Mouse (Mus musculus) thymus, postnatal 25 days (tissue): ENCODE measurements around the gene Snd1.

Experiments used
- DNase-seq: peaks from one replicate; pipeline ENCODE4 v3.0.0; 2022

Gene Snd1

GRCm38 (mm10) chr6:28819509-28820358 lies 344.8 kb downstream of the Snd1 start:
- no peak for DNase-seq

GRCm38 (mm10) chr6:28822296-28822695 lies 347.4 kb downstream of the Snd1 start:
- DNase-seq: no peak

GRCm38 (mm10) chr6:28823375-28823774 lies 348.4 kb downstream of the Snd1 start:
- no peak for DNase-seq

GRCm38 (mm10) chr6:28823802-28824201 lies 348.9 kb downstream of the Snd1 start:
- DNase-seq: no peak

- DNase-seq: no peak
Observed at GRCm38 (mm10) chr6:28825894-28826293, 351.0 kb downstream of the Snd1 start.

GRCm38 (mm10) chr6:28826689-28827389 lies 351.9 kb downstream of the Snd1 start:
- DNase-seq: no peak

GRCm38 (mm10) chr6:28827565-28827964 lies 352.6 kb downstream of the Snd1 start:
- DNase-seq: no peak

DNA sequence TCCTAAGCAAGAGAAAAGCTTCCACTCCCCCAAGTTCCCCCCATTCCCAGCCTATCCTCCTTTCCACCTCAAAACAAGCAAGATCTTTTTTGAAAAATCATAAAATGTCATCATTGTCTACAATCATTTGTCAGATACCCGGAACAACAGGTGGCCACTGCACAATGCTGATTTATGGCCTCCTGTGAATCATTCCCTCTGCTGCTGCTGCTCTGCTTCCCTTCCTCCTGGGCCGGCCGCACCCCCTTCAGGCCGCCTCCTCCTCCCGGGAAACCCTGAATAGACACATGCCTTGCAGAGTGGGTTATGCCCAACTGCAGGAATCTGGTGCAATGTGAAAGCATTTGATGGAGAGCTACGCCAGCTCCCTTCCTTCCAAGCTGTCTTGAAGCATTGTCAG lies 353.7 kb downstream of the Snd1 start:
- DNase-seq: no peak

DNA sequence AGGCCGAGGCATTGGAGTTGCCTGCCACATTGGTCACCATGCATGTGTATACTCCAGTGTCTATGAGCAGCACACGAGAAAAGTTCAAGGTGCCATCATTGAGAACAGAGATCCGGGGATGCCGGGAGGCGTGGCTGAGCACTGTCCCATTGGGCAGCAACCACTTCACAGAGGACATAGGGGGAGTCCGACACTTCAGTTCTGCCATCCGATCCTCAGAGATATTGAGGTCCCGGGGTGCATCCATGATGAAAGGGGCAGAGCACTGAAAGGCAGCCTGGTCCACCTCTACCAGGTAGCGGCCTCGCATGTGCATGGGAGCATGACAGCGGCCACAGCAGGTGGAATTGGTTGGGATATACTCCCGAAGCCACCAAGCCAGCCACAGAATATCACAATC lies 355.4 kb downstream of the Snd1 start:
- no peak for DNase-seq

DNA sequence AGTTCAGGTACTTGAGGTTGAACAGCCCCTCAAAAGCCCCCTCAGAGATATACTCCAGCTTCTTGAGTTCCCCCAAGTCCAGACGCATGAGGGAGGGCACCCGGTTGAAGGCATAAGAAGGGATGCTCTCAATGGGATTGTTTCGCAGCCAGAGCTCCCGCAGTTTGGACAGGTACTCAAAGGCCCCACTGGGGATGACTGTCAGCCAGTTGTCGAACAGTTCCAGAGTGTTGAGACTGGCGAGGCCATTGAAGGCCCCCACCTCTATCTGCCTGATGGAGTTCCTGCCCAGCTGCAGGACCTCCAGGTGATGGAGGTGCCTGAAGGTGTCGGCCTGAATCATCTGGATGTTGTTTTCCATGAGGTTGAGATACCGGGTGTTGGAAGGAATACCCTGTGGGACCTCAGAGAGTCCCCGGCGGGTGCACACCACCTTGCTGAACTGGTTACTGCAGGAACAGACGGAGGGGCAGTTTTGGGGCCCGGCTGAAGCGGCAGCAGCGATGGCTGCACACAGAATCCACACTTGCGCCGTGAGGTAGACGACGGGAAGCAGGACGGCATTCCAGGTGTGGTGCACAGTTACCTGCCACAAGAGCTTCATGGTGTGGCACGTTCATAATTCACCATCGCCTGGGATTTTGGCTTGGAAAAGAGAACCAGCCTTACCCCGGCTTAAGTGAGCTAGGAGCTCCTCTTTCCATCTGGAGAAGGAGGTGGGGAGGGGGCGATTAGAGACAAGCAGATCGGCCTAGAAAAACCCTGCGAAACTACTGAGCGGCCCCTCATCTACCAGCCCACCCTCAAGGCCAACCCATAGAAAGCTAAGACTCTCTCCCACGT lies 356.3 kb downstream of the Snd1 start, which contains the start of gene Lrrc4:
Gene Lrrc4 (minus strand): TSS at position 737 of the 843 bp plus-strand sequence.
- DNase-seq: no peak

DNA sequence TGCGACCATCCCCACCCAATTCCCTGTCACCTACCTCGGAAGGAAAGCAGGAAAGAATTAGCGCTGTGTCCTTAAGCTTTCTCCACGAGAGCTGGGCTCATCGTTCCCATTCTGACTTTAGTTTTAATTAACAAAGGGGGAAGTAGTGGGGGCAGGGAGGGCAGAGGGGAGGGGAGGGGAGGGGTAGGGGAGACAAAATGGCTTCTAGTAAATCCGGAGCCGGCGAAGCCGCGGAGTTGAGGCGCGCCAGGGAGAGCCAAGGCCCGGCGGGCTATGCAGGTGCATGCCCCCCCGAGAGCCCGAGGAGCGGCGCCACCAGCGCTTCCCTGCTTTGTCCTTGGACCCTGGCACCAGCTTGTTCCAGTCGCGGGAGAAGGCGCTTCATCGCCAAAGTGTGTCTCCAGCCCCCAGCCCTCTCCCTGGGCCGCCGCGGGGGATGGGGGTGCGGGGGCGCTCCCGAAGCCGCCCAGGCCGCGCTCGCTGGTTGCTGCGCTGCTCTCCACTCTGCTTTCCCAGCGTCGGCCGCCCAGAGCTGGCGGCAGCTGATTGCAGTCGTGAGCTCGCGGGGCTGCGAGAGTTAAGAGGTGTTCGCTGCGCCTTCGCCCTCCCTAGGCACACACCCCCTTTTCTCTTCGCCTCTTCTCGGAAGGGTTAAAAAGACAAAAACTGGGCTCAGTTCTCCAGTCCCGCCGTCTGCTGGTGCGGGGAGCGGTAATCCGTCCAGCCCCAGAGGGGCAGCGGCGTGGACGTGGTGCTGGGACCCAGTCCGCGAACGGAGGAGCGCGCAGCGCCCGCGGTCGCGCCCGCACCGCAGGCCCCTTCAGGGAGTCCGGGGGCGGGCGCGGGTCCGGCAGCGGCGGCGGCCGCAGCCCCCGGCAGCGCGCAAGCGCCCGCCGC lies 357.2 kb downstream of the Snd1 start:
- DNase-seq: peak; percentile 34

GRCm38 (mm10) chr6:28832751-28833291 lies 357.9 kb downstream of the Snd1 start:
- DNase-seq: peak; percentile 26

- DNase-seq: peak; percentile 4
Observed at GRCm38 (mm10) chr6:28833380-28833822, 358.5 kb downstream of the Snd1 start.

- no peak for DNase-seq
Observed at GRCm38 (mm10) chr6:28834046-28834445, 359.1 kb downstream of the Snd1 start.

DNA sequence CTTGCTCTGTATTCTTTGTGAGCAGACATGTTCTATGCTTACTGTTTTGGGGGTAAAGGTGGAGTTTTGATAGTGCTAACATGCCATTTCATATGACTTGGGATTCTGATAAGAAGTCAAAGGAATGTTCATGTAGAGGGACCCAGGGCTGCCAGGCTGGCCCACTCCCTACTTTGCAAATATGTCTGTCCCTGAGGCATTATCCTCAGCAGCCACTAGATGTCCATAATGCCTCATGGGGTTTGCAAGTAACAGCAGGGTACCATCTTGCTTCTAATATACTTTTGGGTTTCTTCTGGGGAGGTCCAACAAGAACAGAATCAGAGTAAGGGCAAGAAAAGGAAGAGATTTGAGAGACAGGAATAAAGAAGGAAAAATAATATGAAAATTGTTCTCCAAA lies 361.7 kb downstream of the Snd1 start:
- no peak for DNase-seq

DNA sequence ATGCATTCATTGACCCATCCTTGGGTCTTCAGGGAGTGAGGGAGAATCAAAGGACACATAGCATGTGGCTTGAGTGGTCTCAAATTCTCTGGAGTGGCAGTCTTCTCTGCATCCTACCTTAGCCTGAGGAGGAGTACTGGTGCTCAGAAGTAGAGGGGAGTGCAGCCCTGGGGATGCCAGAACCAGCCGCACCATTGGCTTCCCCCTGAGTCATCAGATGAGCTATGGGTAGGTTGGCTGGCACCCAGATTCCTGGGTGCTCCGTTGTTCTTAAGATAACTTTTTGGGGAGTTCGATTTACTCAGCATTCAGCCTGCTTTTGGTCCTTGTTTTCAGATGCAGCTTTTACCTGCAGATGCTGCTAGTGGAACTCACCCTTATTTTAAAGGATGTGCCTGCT lies 366.6 kb downstream of the Snd1 start:
- no peak for DNase-seq

DNA sequence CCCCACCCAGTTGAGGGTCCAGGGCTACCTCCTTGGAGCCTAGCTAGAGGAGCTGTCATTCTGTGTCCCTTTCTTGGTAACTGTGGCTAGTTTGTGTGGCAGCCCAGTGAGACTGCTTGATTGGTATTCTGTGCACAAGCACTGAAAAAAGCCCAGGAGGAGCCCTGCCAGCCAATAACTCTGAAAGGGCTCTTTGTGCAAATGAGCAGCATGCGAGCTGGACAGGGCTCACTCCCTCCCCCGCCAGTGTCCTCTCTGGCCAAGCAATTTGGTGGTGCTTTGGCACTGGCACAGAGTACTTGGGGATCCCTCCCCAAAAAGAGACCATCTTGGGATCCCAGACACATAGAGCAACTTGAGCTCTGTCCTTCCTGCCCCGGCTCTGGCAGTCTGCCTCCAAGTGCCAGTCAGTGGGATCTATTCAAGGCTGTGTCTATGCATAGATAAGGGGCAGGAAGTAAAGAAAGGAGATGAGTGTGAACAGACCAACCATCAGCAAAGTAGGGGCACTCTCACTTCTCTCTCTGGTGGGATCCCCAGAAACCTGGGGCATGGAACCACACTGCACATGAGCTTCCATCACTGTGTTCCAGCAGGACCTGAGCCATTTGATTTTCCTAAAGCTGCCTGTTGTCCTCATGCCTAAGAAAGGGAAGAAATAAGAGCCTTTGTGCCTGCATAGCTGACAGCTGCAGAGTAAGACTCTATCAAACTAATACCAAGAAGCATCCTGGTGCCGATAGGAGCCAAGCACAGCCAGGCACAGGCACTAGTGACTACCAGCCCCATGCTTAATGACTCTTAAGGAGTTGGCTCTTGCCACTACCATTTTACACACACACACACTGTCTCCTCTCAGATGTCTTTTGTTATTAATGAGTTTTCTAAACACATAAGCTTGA lies 367.7 kb downstream of the Snd1 start:
- DNase-seq: no peak

GRCm38 (mm10) chr6:28845610-28846009 lies 370.7 kb downstream of the Snd1 start:
- no peak for DNase-seq

GRCm38 (mm10) chr6:28847616-28848015 lies 372.7 kb downstream of the Snd1 start:
- no peak for DNase-seq

DNA sequence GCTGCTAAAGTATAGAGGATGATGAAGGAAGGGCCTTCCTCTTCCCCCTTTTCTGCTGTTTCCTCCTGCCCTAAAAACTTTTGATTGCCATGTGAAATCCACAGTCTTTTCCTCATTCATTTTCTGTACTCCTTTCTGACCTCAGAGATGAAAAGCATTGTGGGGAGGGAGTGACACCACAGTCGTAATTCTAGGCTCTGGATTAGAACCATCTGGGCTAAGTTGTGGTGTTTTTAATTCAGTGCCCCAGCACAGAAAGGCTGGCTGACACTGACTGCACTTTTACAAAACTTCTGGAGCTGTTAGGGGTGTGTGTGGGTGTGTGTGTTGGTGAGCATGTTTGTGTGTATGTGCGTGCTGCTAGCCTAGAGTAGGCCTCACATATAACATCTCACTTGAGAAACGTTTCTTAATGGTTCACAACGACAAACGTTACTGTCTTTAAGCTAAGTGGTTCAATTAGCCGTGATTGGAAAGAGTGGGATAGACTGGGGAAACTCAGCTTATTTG lies 373.4 kb downstream of the Snd1 start:
- no peak for DNase-seq
